Mouse (Mus musculus): ENCODE measurements at regions not wholly inside any gene's neighbourhood (a gene's known extent, or its start where the extent isn't known, plus 50 kb on each side); places are given as distances from the start of the nearest gene placed in this dataset.

DNA sequence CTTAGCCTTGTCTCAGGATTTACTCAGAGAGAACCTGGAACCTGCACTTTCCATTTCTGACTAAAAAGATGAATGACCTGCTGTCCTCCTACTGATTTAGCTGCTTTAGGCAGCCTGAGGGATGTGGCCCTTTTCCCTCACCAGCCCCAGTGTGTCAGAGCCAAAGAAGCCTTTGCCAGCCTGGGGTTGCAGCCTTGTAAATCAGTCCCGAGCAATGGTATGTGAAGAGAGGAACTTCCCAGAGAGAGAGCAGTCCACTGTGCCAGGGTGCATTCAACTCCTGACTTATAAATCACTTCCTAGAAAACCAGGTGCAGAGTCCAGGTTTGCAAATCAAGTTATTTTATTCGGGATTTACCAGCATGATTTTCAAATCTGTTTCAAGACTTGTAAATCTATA, 239.5 kb upstream of the Map3k7 start:
- Histone ChIP-seq H3K27ac (ENCODE audit: control insufficient read depth, low read depth, low read length) (no peak overlapping the region), H3K9me3 (replicated peaks; ENCODE audit: insufficient read depth, low read length) (no peaks in the 10 kb centered on the region)
- TF ChIP-seq HCFC1 (IDR thresholded peaks at IDR 0.05; ENCODE audit: low read depth, low read length), result no peak
- TF ChIP-seq ZKSCAN1 (IDR thresholded peaks at IDR 0.05; ENCODE audit: low read depth, low read length), result no peak
- TF ChIP-seq ZC3H11A (IDR thresholded peaks at IDR 0.05; ENCODE audit: low read depth, low read length), result no peak
- TF ChIP-seq CHD1 (IDR thresholded peaks at IDR 0.05; ENCODE audit: low read depth, low read length), result no peak
- no peak for TF ChIP-seq EP300 (IDR thresholded peaks at IDR 0.05; ENCODE audit: low read depth in 1 of 2, low read length in 2 of 2)
- no peak for TF ChIP-seq NELFE (IDR thresholded peaks at IDR 0.05; ENCODE audit: low read depth, low read length)
- no peak for TF ChIP-seq RAD21 (IDR thresholded peaks at IDR 0.05; ENCODE audit: low read depth, low read length)
- TF ChIP-seq MXI1 (IDR thresholded peaks at IDR 0.05; ENCODE audit: low read depth, low read length), result no peak
- TF ChIP-seq NRF1 (IDR thresholded peaks at IDR 0.05; ENCODE audit: insufficient read depth, low read depth, low read length, poor library complexity, severe bottlenecking), result no peak
- no peak for TF ChIP-seq ETS1 (IDR thresholded peaks at IDR 0.05; ENCODE audit: low read depth, low read length)
- no peak for TF ChIP-seq RCOR1 (IDR thresholded peaks at IDR 0.05; ENCODE audit: low read depth, low read length)
- TF ChIP-seq MAX (IDR thresholded peaks at IDR 0.05; ENCODE audit: low read length), result no peak
- TF ChIP-seq UBTF (IDR thresholded peaks at IDR 0.05; ENCODE audit: borderline replicate concordance, insufficient read depth, low read depth, low read length), result no peak
- TF ChIP-seq GABPA (IDR thresholded peaks at IDR 0.05; ENCODE audit: low read depth, low read length), result no peak
- TF ChIP-seq E2F4 (IDR thresholded peaks at IDR 0.05; ENCODE audit: borderline replicate concordance, low read depth, low read length), result no peak

DNA sequence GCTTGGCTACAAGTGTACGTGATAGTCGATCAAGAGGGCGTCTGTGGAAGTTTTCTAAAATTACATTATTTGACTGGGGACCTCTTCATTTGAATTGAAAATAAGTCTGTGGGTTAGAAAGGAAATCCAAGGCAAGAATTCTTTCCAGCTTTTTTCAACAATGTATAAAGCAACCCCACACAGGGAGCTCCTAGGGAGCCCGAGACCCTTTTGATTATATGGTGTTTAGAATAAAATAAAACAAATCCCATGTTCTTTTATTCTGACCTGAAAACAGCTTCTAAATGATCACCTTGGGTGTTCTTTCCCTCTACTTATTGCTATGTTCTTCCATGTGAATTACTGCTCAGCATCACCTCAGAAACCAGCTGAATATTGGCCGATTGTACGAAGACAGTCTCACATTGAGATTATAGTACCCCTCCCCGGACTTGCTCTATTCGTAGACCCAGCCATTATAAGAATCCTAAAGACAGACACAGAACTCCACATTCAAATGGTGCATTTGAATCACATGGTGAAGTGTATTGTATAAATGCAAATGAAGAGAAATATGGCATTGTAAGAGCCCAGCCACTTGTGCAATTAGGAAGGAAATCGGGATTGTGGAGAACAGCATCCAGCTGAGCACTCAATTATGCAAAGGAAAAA, 236.3 kb upstream of the Map3k7 start:
- TF ChIP-seq UBTF (IDR thresholded peaks at IDR 0.05; ENCODE audit: borderline replicate concordance, insufficient read depth, low read depth, low read length), result no peak
- no peak for TF ChIP-seq BHLHE40 (IDR thresholded peaks at IDR 0.05; ENCODE audit: borderline replicate concordance, low read depth, low read length)
- TF ChIP-seq MAX (IDR thresholded peaks at IDR 0.05; ENCODE audit: low read length), result no peak
- no peak for TF ChIP-seq CHD2 (IDR thresholded peaks at IDR 0.05; ENCODE audit: low read length)
- TF ChIP-seq RCOR1 (IDR thresholded peaks at IDR 0.05; ENCODE audit: low read depth, low read length), result no peak
- TF ChIP-seq ZMIZ1 (IDR thresholded peaks at IDR 0.05; ENCODE audit: low read depth, low read length), result no peak
- no peak for TF ChIP-seq CHD1 (IDR thresholded peaks at IDR 0.05; ENCODE audit: low read depth, low read length)
- no peak for TF ChIP-seq TBP (IDR thresholded peaks at IDR 0.05; ENCODE audit: low read depth, low read length)
- no peak for TF ChIP-seq HCFC1 (IDR thresholded peaks at IDR 0.05; ENCODE audit: low read depth, low read length)
- no peak for TF ChIP-seq ZC3H11A (IDR thresholded peaks at IDR 0.05; ENCODE audit: low read depth, low read length)
- no peak for TF ChIP-seq EP300 (IDR thresholded peaks at IDR 0.05; ENCODE audit: low read depth in 1 of 2, low read length in 2 of 2)
- TF ChIP-seq POLR2AphosphoS5 (IDR thresholded peaks at IDR 0.05; ENCODE audit: borderline replicate concordance, low read depth, low read length), result no peak
- TF ChIP-seq ZKSCAN1 (IDR thresholded peaks at IDR 0.05; ENCODE audit: low read depth, low read length), result no peak
- no peak for TF ChIP-seq SMC3 (IDR thresholded peaks at IDR 0.05; ENCODE audit: low read depth, low read length)
- no peak for TF ChIP-seq MYC (IDR thresholded peaks at IDR 0.05; ENCODE audit: low read depth, low read length)
- no peak for TF ChIP-seq KAT2A (conservative IDR thresholded peaks at IDR 0.05; ENCODE audit: low read depth, low read length)
- H3K27ac ChIP-seq (ENCODE audit: control insufficient read depth, low read depth, low read length), result no peak overlapping the region

More for the DNA sequence above, 239.5 kb upstream of the Map3k7 start:
- Histone ChIP-seq H3K79me2 (ENCODE audit: control insufficient read depth, insufficient read depth, low read length, poor library complexity) (no peaks in the 10 kb centered on the region), H3K4me1 (ENCODE audit: control insufficient read depth in 1 of 2, insufficient read depth in 2 of 2, low read length in 2 of 2) (no peaks in the 10 kb centered on the region), H3K36me3 (ENCODE audit: control insufficient read depth in 1 of 2, insufficient read depth in 2 of 2, low read length in 2 of 2) (no peaks in the 10 kb centered on the region), H3K4me3 (ENCODE audit: control insufficient read depth in 1 of 2, insufficient read depth in 1 of 2, low read depth in 2 of 2, low read length in 2 of 2) (no peak overlapping the region), H3K27me3 (ENCODE audit: control insufficient read depth in 1 of 2, insufficient read depth in 2 of 2, low read length in 2 of 2) (no peaks in the 10 kb centered on the region), H3K9ac (ENCODE audit: control insufficient read depth, low read depth, low read length, poor library complexity, severe bottlenecking) (no peak overlapping the region)
- no peak for DNase-seq (ENCODE audit: low read depth, low spot score)

More for the DNA sequence above, 236.3 kb upstream of the Map3k7 start:
- DNase-seq (ENCODE audit: low read depth, low spot score), result no peak
- Histone ChIP-seq H3K4me3 (ENCODE audit: control insufficient read depth in 1 of 2, insufficient read depth in 1 of 2, low read depth in 2 of 2, low read length in 2 of 2) (no peak overlapping the region), H3K9ac (ENCODE audit: control insufficient read depth, low read depth, low read length, poor library complexity, severe bottlenecking) (no peak overlapping the region), H3K4me1 (ENCODE audit: control insufficient read depth in 1 of 2, insufficient read depth in 2 of 2, low read length in 2 of 2) (no peaks in the 10 kb centered on the region), H3K36me3 (ENCODE audit: control insufficient read depth in 1 of 2, insufficient read depth in 2 of 2, low read length in 2 of 2) (no peaks in the 10 kb centered on the region), H3K9me3 (replicated peaks; ENCODE audit: insufficient read depth, low read length) (no peaks in the 10 kb centered on the region), H3K79me2 (ENCODE audit: control insufficient read depth, insufficient read depth, low read length, poor library complexity) (no peaks in the 10 kb centered on the region), H3K27me3 (ENCODE audit: control insufficient read depth in 1 of 2, insufficient read depth in 2 of 2, low read length in 2 of 2) (no peaks in the 10 kb centered on the region)

Data from MEL (cell line).